7 mouse cellular contexts compared by ENCODE assay signal in the genomic region with DNA sequence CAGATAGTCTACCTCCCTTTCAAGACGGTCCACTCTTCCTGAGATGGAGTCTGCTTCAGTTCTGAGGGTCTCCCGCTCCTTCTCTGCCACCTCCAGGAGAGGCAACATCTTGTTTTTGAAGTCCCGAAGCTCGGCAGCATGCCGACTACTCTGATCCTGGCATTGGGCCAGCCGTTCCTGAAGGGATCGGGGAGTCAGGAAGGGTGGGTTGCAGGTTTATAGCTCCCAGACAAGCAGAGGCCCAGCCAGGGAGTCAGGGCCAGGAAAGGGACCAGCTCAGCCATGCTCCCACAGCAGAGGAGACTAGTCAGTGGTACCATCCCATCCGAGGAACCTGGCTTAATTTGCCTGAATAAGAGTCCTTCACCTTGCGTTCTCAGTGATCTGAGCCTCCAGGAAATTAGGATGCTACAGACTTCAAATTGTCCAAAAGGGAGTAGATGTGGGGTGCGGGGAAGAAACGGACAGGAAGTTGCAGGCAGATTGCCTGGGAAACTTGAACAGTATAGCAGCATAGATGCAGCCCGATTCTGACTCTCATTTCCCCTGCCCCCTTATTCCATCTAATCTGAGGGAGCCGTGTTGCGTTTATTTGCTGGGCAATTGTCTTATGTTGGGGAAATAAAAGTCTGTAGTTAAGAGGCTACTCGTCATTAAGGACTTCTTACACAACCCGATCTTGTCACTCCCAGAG. TPM values are rescaled to one million over a fixed set of nuclear protein-coding genes. Genes with fewer than 3 reads are reported as not detected.
DNase-seq lines count a peak whose midpoint lies in the region; ATAC-seq lines count a peak whose summit lies in the region.

No protein-coding gene starts in this region.

- peaks cover 4% of the 10 kb centered on the region for H3K36me3 ChIP-seq in forebrain, embryonic 15.5 days
- peaks cover 9% of the 10 kb centered on the region for H3K36me3 ChIP-seq in hindbrain, embryonic 10.5 days
- peaks cover 3% of the 10 kb centered on the region; the same call in 1 of the 2 replicates for H3K36me3 ChIP-seq in neural tube, embryonic 12.5 days

- H3K9me3 ChIP-seq in forebrain, embryonic 15.5 days = no peaks in the 10 kb centered on the region
- no peaks in the 10 kb centered on the region for H3K9me3 ChIP-seq in hindbrain, embryonic 10.5 days
- H3K9me3 ChIP-seq in neural tube, embryonic 12.5 days = no peaks in the 10 kb centered on the region

- H3K27ac ChIP-seq in forebrain, embryonic 15.5 days (replicated peaks) = peak overlapping the region; percentile 83
- peak overlapping the region; percentile 88 for H3K27ac ChIP-seq in hindbrain, embryonic 10.5 days
- peak overlapping the region; percentile 72; the same call in 1 of the 2 replicates for H3K27ac ChIP-seq in neural tube, embryonic 12.5 days

- 38% methylated on average over 16 of the region's 16 CpGs for WGBS in forebrain, embryonic 15.5 days
- WGBS in hindbrain, embryonic 10.5 days = 61% methylated on average over 16 of the region's 16 CpGs
- 41% methylated on average over 16 of the region's 16 CpGs for WGBS in neural tube, embryonic 12.5 days

- ATAC-seq in forebrain, embryonic 15.5 days (replicated peaks) = no peak
- no peak for ATAC-seq in neural tube, embryonic 12.5 days (ENCODE audit: low FRiP score, low read depth)

- peak overlapping the region; percentile 39 for H3K4me2 ChIP-seq in forebrain, embryonic 15.5 days (replicated peaks)
- H3K4me2 ChIP-seq in neural tube, embryonic 12.5 days (replicated peaks) = peak overlapping the region; percentile 55

- peak overlapping the region; percentile 14 for H3K4me3 ChIP-seq in forebrain, embryonic 15.5 days
- H3K4me3 ChIP-seq in hindbrain, embryonic 10.5 days = peak overlapping the region; percentile 43
- peak overlapping the region; percentile 8; the same call in 1 of the 2 replicates for H3K4me3 ChIP-seq in neural tube, embryonic 12.5 days

- H3K9ac ChIP-seq in forebrain, embryonic 15.5 days (replicated peaks) = peak overlapping the region; percentile 20; the same call in 1 of the 2 replicates
- peak overlapping the region; percentile 17; the same call in 1 of the 2 replicates for H3K9ac ChIP-seq in neural tube, embryonic 12.5 days

- DNase-seq in NIH3T3 (ENCODE audit: low read depth) = peak; percentile 69
- DNase-seq in adrenal gland, postnatal 36 days = peak; percentile 36 to 41
- DNase-seq in hindbrain, embryonic 10.5 days (ENCODE audit: low spot score) = peak; percentile 20
- DNase-seq in liver = peak; percentile 44
- no peak for DNase-seq in layer of hippocampus, postnatal 25 days (ENCODE audit: extremely low spot score in 1 of 2, low spot score in 1 of 2)

- peaks cover 59% of the 10 kb centered on the region for H3K4me1 ChIP-seq in forebrain, embryonic 15.5 days
- peaks cover 76% of the 10 kb centered on the region for H3K4me1 ChIP-seq in hindbrain, embryonic 10.5 days (replicated peaks)
- H3K4me1 ChIP-seq in neural tube, embryonic 12.5 days = peaks cover 56% of the 10 kb centered on the region

- H3K27me3 ChIP-seq in forebrain, embryonic 15.5 days = no peaks in the 10 kb centered on the region
- H3K27me3 ChIP-seq in hindbrain, embryonic 10.5 days (ENCODE audit: insufficient read depth, poor library complexity, severe bottlenecking) = no peaks in the 10 kb centered on the region
- H3K27me3 ChIP-seq in neural tube, embryonic 12.5 days (replicated peaks) = no peaks in the 10 kb centered on the region

RNA-seq across cellular contexts. Expression of gene Olfml3, which starts 0.6 kb away (rescaled TPM):
- total RNA-seq in adrenal gland, postnatal 36 days (2021) = 10 to 100 TPM; 14.4 to 19.5 TPM
- 5.1 and 5.3 TPM in 2 replicates for polyA plus RNA-seq in forebrain, embryonic 15.5 days (2015; fragmentation: Nextera tagmentation; extraction: Ambion mirVana)
- 10.6 and 11.5 TPM in 2 replicates for polyA plus RNA-seq in hindbrain, embryonic 10.5 days (2016; fragmentation: Nextera tagmentation; extraction: Ambion mirVana)
- 15.1 and 15.6 TPM in 2 replicates for polyA plus RNA-seq in neural tube, embryonic 12.5 days (2016; fragmentation: Nextera tagmentation; extraction: Ambion mirVana)
- 10 to 100 TPM; 12.5 to 15.0 TPM for total RNA-seq in layer of hippocampus, postnatal 25 days (2021)

RNA-seq across cellular contexts. Expression of gene Gm10964, which starts 2.0 kb away (rescaled TPM):
- not detected for total RNA-seq in adrenal gland, postnatal 36 days (2021)
- not detected in 2 replicates for polyA plus RNA-seq in forebrain, embryonic 15.5 days (2015; fragmentation: Nextera tagmentation; extraction: Ambion mirVana)
- polyA plus RNA-seq in hindbrain, embryonic 10.5 days (2016; fragmentation: Nextera tagmentation; extraction: Ambion mirVana) = not detected in 2 replicates
- polyA plus RNA-seq in neural tube, embryonic 12.5 days (2016; fragmentation: Nextera tagmentation; extraction: Ambion mirVana) = not detected in 2 replicates
- not detected for total RNA-seq in layer of hippocampus, postnatal 25 days (2021)

RNA-seq across cellular contexts. Expression of gene Hipk1, which starts 54.2 kb away (rescaled TPM):
- 100 to 1,000 TPM; 120 to 165 TPM for total RNA-seq in adrenal gland, postnatal 36 days (2021)
- 13.0 and 13.5 TPM in 2 replicates for polyA plus RNA-seq in forebrain, embryonic 15.5 days (2015; fragmentation: Nextera tagmentation; extraction: Ambion mirVana)
- 10.4 and 10.7 TPM in 2 replicates for polyA plus RNA-seq in hindbrain, embryonic 10.5 days (2016; fragmentation: Nextera tagmentation; extraction: Ambion mirVana)
- polyA plus RNA-seq in neural tube, embryonic 12.5 days (2016; fragmentation: Nextera tagmentation; extraction: Ambion mirVana) = 13.1 and 14.0 TPM in 2 replicates
- total RNA-seq in layer of hippocampus, postnatal 25 days (2021) = 100 to 1,000 TPM; 108 to 115 TPM

Comparison
In these comparisons a context has a peak if more than half of its experiments do, and no peak if none do; other contexts are left out.
1. DNase-seq: peak in NIH3T3 (single experiment), adrenal gland, postnatal 36 days (2 of 2), hindbrain, embryonic 10.5 days (single experiment) and liver (single experiment); none in layer of hippocampus, postnatal 25 days (0 of 2).
2. Peak in every context shown above with its lines, with median percentiles within 50 percentile points of each other: H3K27ac ChIP-seq and H3K4me3 ChIP-seq.